Mouse (Mus musculus): ENCODE results near the gene Nfe2.
A peak's percentile ranks its signal among the peaks of the same experiment; 100 is the strongest.

The Nfe2 gene

DNA sequence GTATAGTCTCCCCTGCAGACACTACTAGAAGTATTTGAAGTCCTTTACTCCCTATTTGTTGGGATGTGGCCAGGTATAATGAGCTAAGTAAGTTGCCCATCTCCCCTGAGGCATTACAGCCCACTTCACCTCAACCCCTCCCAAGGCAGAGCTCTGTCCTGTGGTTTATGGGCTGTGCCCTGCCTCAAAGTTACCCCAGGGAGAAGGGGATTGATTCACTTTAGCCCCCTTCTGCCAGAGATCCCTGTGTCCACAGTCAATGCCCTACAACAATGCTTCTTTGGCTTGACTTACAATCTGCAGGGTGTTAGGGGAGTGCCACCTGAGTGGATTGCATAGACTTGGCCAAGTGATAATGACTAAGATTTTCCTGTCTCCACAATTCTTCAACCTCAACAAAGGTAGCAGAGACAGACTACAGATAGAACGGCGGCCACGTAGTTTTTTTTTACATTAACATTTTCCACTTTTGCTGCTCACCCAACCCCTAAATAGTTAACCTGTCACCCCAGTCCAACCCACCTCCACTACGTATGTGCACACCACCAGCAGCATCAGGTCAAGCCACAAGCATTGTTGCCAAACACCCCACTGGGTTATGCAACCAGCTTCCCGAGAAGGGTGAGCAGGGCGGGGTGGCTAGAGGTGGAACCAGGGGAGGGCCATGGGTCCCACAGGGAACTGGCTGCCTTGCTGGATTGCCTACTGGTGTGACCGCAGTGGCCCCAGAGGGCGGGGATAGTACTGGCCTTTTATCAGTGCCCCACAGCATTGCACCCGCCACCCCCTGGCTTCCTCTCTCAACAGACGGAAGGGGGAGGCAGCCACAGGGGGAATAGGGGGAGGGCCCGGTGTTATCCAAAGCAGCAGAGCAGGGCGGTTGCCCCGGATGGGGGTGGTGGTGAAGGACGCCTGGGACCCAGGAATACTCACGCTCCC lies at the start of gene Nfe2:
Gene Nfe2 (minus strand): TSS at position 614 of the 939 bp plus-strand sequence.
- DNase-seq, result peak; percentile 70 to 82

DNA sequence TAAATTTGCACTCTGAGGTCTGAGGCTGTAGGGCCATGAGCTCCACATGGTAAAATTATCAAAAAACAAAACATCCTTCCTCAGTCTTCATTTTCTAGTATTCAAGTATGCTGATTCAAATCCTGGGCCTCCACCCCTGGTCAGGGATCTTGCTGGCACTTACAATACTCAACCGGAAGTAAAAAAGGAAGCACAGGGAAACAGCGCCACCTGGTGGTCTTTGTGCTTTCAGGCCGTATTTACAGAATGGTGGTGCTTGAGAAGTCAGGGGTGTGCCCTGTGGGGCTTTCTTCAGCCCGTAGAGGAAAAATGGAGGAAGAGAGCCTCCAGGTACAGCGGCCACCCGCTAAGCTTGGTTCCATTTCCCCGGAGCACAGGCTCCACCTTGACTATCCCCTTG lies 48.9 kb upstream of the Nfe2 start:
- peak; percentile 84 to 89 for DNase-seq

DNA sequence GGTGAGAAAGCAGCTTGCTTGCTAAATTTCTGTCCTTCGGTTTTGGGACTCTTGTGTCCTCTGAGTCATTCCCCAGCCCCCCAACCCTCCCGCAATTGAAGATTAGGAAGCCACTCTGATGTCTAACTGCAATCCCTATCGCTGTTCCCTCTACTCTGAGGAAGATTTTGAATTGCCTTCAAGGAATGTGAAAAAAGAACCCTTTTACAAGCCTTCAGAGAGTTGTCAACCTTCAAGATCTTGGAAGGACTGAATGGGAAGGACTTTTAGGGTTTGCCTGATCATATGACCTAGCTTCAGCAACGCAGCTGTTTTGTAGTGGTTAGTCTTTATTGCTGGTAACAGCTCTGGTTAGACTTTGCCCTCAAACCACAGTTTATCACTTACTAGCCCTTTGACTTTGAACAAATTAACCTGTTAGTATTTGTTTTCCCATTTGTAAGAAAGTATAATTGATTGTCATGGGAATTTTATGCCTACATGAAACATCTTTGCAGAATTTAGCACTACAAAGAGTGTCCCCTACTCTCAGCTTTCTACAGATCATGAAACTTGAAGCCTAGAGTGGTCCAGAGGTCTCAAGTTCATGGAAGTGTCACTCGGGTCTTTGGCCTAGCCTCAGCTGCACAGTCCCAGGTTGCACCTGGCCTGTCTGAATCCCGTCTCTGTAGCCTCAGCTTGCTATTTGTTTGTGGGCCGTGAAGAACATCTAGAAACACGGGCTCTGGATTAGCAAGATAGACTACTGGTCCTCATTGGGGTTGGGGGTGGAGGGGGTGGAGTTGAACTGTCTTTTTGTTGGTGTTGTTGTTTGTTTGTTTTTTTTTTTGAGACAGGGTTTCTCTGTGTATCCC lies 47.8 kb upstream of the Nfe2 start:
- DNase-seq, result no peak

DNA sequence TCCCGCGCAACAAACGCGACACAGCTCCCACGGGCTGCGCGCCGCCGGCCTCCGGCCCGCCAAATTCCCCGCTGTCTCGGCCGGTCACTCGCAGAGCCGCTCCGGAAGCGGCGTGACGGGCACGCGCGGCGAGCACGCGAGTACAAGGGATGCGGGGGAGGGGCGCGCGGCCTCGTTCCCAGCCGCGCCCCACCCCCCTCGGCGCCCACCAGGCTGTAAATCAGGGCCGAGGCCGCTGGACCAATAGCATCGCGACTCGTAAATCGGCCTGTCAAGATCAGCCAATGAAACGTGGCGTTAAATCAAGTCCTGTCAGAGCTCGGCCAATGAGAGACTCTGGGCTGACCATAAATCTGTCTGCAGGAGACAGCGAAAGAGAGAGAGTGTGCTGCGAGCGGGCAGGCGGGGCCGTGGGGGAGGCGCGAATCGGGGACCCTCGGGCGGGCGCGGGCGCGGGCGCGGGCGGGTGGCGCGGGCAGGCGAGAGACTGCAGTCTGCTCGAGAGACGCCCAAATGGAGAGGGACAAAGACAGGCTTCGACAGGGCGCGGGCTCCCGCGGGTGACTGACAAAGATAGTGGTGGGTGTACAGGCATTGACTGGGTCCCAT lies 47.0 kb upstream of the Nfe2 start:
- peak; percentile 82 to 86 for DNase-seq

DNA sequence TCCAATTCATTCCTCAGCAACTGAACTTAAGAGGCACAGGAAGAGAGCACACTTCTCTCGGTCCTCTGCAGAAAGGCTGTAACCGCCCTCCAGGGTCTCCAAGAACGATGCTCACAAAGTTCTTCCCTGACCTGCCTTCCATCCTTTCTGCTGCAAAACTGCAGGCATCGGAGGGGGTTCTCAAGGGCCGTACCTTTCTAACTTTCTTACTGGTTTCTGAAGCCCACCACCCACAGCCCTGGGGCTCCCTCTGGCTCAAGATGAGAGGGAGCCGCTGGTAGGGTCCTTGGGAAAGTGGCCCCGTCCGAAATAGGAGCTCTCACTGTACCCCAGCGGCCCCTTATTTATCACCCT lies 46.4 kb upstream of the Nfe2 start:
- DNase-seq, result no peak

DNA sequence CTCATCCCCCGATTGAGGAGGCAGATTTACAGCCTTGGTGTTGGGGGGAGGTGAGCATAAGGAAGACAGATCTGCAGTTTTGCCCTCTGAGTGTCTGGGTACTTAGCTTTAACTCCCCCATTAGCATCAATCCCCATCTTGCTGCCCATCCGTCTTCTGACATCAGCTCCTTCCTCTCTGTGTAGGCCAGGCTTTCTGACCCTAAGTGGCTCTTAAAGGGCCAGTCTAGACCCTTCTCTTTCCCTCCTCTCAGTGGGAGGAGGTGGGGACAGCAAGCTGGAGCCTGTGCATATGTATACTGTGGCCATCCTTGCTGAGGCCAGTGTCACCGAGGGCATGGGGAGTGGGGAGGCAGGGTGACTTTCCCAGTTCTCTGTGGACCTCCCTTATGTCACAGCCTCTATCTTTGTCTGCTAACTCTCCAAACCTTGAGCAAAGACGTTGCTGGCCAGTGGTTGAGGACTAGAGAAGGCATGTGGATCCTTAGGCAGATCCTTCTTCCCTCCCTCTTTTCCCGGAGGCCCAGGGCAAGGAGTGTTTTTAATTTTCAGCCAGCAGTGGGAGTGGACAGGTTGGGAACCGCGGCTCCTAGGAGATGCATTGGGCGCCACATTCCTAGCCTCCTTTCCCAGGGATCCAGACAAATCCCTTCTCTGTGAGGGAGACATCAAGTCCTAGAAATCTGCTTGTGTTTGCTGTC lies 45.9 kb upstream of the Nfe2 start:
- no peak for DNase-seq

DNA sequence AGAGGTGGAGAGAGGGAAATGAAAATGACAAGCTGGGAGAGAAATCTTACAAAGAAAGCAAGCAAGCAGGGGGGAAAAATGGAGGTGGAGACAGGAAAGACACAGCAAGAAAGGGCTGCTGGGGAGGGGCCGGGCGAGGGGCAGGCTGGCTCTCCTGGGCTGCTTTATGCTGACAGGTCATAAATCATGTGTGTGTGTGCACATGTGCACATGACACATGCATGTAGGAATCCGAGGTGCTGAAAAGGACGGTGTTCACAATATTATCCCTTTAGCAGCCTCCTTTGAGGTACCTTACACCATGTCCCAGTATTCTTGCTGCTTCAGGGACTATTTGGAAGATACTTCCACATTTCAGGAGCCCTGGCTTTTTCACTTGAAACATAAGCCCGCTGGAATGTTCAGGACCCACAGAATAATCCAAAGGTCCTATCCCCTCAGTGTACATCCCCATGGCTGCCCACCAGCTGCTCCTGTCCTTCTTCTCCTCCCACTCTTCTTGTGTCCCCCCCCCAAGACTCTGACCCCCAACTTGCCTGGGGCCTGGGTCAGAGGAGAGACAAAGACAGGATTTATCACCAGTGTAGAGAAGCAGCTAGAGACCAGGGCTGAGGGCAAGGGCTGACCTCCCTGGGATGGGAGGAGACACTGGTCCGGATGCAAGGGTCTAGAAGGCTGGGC lies 44.3 kb upstream of the Nfe2 start:
- no peak for DNase-seq

DNA sequence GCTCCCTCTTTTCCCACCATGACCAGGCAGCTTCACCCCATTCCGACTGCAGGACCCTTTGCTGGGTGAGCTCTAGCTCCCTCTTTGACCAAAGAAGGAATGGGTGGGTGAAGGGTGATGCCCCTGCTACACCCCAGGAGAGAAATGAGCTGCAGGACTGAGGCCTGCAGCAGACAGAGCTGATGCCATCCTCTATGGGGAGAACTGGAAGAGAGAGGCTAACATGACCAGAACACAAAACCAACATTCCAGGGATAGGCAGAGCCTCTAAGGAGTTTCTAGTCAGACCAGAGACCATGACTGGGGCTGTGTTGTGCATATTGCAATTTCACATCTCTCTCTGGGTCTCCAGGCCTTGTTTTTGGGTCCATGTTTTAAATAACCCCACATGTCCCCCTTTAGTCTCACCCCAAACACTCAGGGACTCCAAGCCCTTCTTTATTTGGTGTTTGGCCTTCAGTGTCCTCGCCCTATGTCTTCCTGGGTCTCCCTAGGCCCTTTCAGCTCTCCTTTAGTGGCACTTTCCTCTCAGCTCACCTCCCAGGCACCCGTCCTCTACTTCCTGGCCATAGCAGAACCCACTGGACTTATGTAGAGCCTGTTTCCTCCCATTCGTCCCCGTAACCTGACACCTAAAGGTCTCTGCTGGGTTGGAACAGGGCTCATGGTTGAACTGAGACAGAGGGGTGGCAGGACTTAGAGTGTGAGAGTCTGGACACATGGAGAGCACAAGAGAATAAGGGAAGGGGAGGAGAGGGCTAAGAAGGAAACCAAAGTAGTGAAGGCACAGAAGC lies 43.5 kb upstream of the Nfe2 start:
- no peak for DNase-seq

DNA sequence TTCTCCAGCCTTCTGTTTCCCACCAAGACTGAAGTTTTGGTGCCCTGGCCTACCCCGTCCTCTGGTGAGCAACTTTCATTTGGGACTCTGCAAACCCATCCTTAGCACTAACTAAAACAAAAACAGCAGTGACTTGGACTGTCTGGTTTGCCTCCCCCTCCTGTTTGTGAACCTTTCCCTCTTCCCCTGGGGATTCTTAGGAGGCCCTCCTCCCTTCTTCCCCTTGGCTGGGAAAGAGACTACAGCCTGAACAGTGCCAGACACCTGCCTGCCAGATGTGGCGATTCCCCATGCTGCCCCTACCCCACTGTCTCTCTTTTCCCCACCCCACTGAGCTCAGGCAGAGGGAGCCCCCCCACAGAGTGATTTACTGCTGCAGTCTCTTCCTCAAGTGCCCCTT lies 42.8 kb upstream of the Nfe2 start:
- no peak for DNase-seq

DNA sequence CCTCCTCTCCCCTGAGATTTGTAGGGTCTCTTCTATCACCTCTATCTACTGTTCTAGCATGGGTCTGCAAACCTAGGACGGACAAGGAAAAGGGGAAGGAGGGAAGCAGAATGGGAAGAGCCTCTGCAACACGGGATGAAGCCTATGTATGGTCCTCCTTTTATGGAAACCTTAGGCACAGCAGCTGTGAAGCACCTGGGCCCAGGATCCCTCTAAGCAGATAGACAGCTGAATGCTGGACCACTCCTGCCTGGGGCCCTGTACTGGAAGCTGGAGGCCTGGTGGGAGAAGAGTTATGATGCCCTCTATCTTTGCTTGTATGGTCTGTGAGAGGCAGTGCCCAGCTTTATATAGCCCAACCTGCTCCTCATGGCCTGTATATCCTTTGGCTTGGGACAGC lies 42.4 kb upstream of the Nfe2 start:
- DNase-seq, result no peak

DNA sequence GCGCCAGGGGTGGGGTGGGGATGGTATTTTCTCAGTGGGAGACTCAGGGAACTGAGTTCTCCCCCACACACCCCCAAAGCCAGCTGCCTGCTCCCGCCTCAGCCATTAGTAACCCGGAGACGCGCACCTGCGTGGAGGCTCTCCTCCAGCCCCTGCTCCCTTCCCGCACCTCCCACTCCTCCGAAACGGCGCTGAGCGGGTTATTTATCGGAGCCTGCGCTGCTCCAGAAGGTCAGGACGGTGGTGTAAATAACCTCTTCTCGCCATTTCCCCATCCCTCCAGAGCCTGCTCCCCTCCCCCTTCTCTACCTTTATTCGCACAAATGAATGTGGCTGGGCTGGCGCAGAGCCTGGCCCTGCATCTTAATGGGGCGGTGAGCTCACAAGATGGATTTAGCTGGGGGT lies 41.9 kb upstream of the Nfe2 start:
- DNase-seq, result no peak

DNA sequence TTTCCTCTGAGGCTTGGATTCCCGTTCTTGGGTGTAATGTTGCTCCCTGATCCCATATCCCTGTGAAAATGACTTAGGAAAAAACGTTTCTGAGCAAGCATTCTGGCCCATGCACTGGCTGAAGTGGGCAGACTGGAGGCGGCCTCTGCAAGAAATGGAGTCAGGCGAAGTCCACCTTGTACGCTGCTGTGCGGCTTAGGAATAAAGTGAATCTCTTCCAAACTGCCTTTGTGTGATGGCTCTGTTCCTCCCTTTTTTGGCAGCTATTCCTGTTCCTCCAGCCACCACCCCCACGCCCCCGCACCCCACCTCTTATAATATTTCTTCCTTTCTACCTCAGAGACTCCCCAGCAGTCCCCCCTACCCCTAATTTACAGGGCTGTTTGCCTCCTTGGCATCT lies 41.4 kb upstream of the Nfe2 start:
- no peak for DNase-seq

DNA sequence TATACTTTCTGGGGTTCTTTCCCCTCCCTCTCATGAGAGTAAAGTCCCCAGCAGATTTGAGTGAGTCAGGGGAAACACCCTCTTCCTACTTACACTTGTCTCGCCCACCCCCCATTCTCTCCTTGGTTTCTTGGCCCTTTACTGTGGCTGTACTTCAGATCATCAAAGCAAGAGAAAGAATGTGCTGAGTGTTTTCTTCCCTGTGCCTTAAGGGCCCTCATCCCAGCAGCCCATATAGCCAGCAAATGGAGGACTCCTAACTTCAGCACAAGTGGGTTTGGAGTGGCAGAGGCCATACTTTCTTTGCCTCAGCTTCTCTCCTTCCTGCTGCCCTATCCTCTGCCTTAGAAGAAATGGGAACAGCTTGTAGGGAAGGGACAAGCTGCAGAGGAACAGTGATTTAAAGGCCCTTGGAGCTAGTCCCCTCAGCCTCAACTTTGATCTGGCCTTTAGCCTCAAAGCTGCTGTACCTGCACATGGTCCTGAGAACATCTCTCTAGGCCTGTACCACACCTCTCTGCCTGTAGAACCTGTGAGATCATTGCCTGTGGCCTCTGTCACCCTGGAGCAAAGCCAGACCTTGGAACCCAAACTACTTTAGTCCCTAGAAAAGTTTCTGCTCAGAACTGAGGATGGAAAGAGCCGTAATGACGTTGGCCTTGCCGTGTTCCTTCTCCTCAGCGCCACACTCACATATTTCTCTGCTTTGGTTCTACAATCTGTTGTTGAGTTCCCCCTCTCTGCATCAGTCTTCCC lies 40.8 kb upstream of the Nfe2 start:
- no peak for DNase-seq

DNA sequence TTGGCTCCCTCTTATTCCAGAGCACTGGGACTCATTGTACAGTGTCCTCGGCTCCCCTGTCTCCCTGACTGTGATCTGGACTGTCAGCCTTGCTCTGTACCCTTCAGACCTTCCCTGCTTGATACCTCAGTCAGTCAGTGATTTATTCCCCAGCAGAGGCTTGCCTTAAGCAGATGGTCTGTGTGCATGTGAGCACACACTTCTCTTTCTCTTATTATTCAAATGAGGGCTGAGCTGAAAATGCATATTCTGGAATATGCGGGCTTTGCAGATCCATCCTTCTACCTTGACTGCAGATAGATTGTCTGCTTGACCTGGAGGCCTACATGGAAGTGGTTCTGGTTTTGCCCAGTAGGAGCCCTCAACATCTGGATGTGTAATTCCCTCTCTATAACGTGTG lies 39.8 kb upstream of the Nfe2 start:
- no peak for DNase-seq

DNA sequence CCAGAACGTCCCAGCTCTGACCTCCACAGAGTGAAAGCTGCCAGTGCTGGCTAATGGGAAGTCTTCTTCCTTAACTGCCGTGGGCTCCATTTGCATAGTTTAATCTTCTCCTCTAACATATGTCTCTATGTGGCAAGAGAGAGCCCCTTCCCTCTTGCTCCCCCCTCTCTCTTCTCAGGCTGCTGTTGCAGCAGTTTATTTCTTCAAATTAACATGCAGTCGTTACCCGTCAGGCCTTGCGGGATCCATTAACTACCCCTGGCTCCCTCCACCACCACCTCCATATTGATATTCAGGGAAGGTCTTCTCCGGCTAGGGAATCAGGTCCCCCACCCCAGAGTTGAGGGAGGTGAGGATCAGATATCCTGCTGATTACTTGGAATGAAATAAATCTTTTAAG lies 39.1 kb upstream of the Nfe2 start:
- DNase-seq, result no peak

DNA sequence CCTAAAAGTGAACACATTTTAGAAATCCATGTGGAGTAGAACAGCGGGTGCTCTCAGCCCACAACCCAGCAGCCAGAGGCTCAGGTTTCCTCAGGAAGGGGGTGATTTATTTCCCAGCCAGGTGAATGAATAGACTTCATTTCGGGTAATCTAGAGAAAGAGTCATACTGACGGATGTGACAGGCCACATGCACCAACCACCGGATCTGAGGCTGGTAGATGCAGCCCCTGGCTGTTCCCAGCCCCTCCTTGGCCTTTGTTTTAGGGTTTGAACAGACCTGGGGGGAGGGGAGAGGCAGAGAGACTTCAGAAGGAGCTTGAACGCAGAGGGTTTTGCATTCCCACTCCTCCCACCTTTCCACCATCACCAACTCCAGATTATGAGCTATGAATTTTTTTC lies 37.6 kb upstream of the Nfe2 start:
- DNase-seq, result no peak

DNA sequence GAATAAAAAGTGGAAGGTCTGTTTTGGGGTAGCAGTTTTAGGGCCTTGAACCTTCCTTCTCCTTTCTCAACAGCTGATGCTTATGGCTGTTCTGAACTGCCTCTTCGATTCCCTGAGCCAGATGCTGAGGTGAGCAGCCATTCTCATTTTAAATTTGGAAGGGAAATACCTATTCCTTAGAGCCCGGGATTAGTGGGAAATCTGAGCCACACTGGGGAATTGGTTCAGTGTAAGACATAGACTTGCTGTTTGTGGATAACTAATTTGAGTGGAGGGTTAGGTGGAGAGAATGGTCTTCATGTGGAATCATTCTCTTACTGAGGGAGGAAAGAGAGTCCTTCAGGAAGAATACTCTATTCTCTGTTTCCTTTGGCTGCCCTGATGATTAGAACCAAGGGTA lies 36.4 kb upstream of the Nfe2 start:
- no peak for DNase-seq

DNA sequence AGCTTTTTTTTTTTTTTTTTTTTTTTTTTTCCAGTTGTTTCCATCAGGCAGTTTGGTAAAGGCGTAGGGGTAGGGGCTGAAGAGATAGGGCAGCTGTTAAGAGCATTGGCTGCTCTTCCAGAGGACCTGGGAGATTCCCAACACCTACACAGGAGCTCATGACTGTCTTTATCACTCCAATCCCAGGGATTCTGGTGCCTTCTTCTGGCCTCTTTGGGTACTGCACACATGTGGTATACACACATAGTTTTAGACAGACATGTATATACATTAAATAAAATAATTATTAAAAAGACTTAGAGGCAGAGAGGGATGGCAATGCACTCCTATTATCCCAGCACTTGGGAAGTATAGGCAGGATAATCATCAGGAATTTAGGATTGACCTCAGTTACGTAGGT lies 35.2 kb upstream of the Nfe2 start:
- DNase-seq, result no peak

DNA sequence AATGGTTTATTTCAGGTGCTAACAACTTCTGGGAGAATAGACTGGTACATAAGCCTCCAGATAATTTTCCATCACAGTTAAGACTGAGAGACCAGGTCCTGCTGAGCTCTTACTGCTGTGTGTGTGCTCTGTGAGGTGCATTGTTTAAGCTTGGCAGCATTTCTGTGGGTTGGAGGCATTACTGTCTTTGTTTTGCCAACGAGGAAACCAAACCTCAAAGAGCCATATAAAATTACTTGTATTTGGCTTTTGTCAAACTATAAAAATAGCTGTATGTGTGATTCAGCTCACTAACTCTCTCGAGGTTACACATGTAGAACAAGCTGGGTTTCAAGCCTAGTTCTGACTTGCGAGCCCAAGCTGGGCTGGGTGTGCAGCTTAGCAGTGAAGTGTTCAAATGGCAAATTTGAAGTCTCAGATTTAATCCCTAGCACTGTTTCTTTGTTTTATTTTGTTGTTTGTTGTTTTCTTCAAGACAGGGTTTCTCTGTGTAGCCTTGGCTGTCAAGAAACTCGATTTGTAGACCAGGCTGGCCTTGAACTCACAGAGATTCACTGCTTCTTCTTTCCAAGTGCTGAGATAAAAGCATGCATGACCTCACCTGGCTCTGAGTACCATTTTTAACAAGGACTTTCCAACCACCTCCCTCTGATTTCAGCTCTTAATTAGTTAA lies 34.6 kb upstream of the Nfe2 start:
- DNase-seq, result no peak

DNA sequence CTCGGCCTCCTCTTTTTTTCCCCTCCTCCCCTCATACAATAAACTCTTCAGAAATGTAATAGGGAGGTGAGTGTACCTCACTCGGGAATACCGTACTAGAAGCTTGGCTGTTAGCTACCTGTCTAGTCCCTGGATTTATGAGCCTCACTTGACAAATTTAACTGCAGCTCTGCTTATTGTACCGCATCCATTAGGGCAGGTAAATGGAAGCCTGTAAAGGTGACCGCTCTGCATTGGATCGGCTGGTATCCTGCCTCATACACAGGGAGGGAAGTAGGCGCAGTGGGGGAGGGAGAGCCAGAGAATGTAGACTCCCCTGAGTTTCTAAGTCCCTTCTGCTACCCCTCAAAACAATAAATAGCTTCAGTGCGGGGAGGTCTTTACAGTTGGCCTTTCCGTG lies 32.6 kb upstream of the Nfe2 start:
- DNase-seq, result no peak
